Mouse (Mus musculus) kidney, adult 2 months (tissue): Measurements from ENCODE around the gene Pip5k1b.

Source experiments
- CTCF ChIP-seq: fragments of 200-500 bp; conservative IDR thresholded peaks from 2 replicates; pipeline ENCODE4 v1.5.1; 2011; ENCODE audit warnings: low read depth, mild to moderate bottlenecking, control low read depth, low read length, moderate library complexity, mixed read lengths; ENCODE audit not compliant: insufficient read depth, insufficient read length
- POLR2A ChIP-seq: fragments of 200-500 bp; IDR thresholded peaks from one replicate; pipeline ENCODE4 v1.6.1; 2011; ENCODE audit warnings: low read depth, low read length, control low read depth

GRCm38 (mm10) chr19:24475281-24475680 lies 80.4 kb downstream of the Pip5k1b start:
- TF ChIP-seq CTCF = no peak
- TF ChIP-seq POLR2A = no peak
